Mouse (Mus musculus): ENCODE data around the gene Arhgef2. TPM values are rescaled to one million over a fixed set of nuclear protein-coding genes. Genes with fewer than 3 reads are reported as not detected.
A peak's percentile ranks its signal among the peaks of the same experiment; 100 is the strongest.

The Arhgef2 gene
- polyA plus RNA-seq, 1 experiment from 2014 or later: 91.6 TPM

- no peak overlapping the region for H3K4me3 ChIP-seq
- no peak overlapping the region for H3K4me2 ChIP-seq
- no peak for ATAC-seq (ENCODE audit: insufficient number of reproducible peaks, insufficient read depth, low FRiP score, low TSS enrichment, low read depth)
- peak overlapping the region; percentile 24; the same call in 1 of the 2 replicates for H3K27ac ChIP-seq
- H3K9me3 ChIP-seq: no peaks in the 10 kb centered on the region
- 73% methylated on average over 6 of the region's 6 CpGs for WGBS
- H3K4me1 ChIP-seq: peaks cover 18% of the 10 kb centered on the region; the same call in 1 of the 2 replicates
- H3K9ac ChIP-seq: no peak overlapping the region
- H3K27me3 ChIP-seq: no peaks in the 10 kb centered on the region
- H3K36me3 ChIP-seq: peaks cover 6% of the 10 kb centered on the region
Observed at GRCm38 (mm10) chr3:88653516-88654370, 48.0 kb downstream of the Arhgef2 start.

GRCm38 (mm10) chr3:88654621-88655020 lies 48.9 kb downstream of the Arhgef2 start:
- H3K9ac ChIP-seq: no peak overlapping the region
- H3K27me3 ChIP-seq: no peaks in the 10 kb centered on the region
- H3K27ac ChIP-seq: peak overlapping the region; percentile 4; the same call in 1 of the 2 replicates
- WGBS: 75% methylated on average over 4 of the region's 4 CpGs
- no peak overlapping the region for H3K4me2 ChIP-seq
- no peaks in the 10 kb centered on the region for H3K36me3 ChIP-seq
- H3K4me3 ChIP-seq: no peak overlapping the region
- ATAC-seq (ENCODE audit: insufficient number of reproducible peaks, insufficient read depth, low FRiP score, low TSS enrichment, low read depth): no peak
- H3K9me3 ChIP-seq: no peaks in the 10 kb centered on the region
- peaks cover 18% of the 10 kb centered on the region; the same call in 1 of the 2 replicates for H3K4me1 ChIP-seq

GRCm38 (mm10) chr3:88655619-88656018 lies 49.9 kb downstream of the Arhgef2 start:
- Histone ChIP-seq H3K9me3 (no peaks in the 10 kb centered on the region), H3K27me3 (no peaks in the 10 kb centered on the region), H3K36me3 (no peaks in the 10 kb centered on the region), H3K9ac (no peak overlapping the region; the same call in 1 of the 2 replicates), H3K4me1 (peaks cover 18% of the 10 kb centered on the region; the same call in 1 of the 2 replicates), H3K4me3 (no peak overlapping the region), H3K4me2 (no peak overlapping the region), H3K27ac (no peak overlapping the region)
- no peak for ATAC-seq (ENCODE audit: insufficient number of reproducible peaks, insufficient read depth, low FRiP score, low TSS enrichment, low read depth)
- WGBS: 69% methylated on average over 8 of the region's 8 CpGs

- H3K9ac ChIP-seq: no peak overlapping the region
- no peaks in the 10 kb centered on the region for H3K27me3 ChIP-seq
- H3K4me3 ChIP-seq: no peak overlapping the region
- H3K9me3 ChIP-seq: no peaks in the 10 kb centered on the region
- H3K4me2 ChIP-seq: no peak overlapping the region
- no peak overlapping the region for H3K27ac ChIP-seq
- ATAC-seq (ENCODE audit: insufficient number of reproducible peaks, insufficient read depth, low FRiP score, low TSS enrichment, low read depth): no peak
- 58% methylated on average over 5 of the region's 5 CpGs for WGBS
- H3K36me3 ChIP-seq: no peaks in the 10 kb centered on the region
- H3K4me1 ChIP-seq: peaks cover 14% of the 10 kb centered on the region; the same call in 1 of the 2 replicates
Observed at GRCm38 (mm10) chr3:88658441-88659127, 52.8 kb downstream of the Arhgef2 start.

GRCm38 (mm10) chr3:88659798-88660197 lies 54.0 kb downstream of the Arhgef2 start:
- 41% methylated on average over 6 of the region's 6 CpGs for WGBS

GRCm38 (mm10) chr3:88664095-88664494 lies 58.3 kb downstream of the Arhgef2 start:
- Histone ChIP-seq H3K36me3 (no peaks in the 10 kb centered on the region), H3K27me3 (no peaks in the 10 kb centered on the region), H3K4me3 (no peak overlapping the region), H3K9ac (no peak overlapping the region), H3K4me2 (no peak overlapping the region), H3K4me1 (no peaks in the 10 kb centered on the region), H3K9me3 (no peaks in the 10 kb centered on the region), H3K27ac (no peak overlapping the region)
- no peak for ATAC-seq (ENCODE audit: insufficient number of reproducible peaks, insufficient read depth, low FRiP score, low TSS enrichment, low read depth)
- 67% methylated on average over 4 of the region's 4 CpGs for WGBS

More at GRCm38 (mm10) chr3:88659798-88660197, 54.0 kb downstream of the Arhgef2 start:
- no peak overlapping the region for H3K4me2 ChIP-seq
- H3K4me3 ChIP-seq: no peak overlapping the region
- ATAC-seq (ENCODE audit: insufficient number of reproducible peaks, insufficient read depth, low FRiP score, low TSS enrichment, low read depth): no peak
- H3K27ac ChIP-seq: no peak overlapping the region
- H3K9ac ChIP-seq: no peak overlapping the region
- H3K36me3 ChIP-seq: no peaks in the 10 kb centered on the region
- no peaks in the 10 kb centered on the region for H3K27me3 ChIP-seq
- peaks cover 10% of the 10 kb centered on the region; the same call in 1 of the 2 replicates for H3K4me1 ChIP-seq
- no peaks in the 10 kb centered on the region for H3K9me3 ChIP-seq

GRCm38 (mm10) chr3:88677399-88677798 lies 71.6 kb downstream of the Arhgef2 start:
- Histone ChIP-seq H3K36me3 (no peaks in the 10 kb centered on the region), H3K27ac (no peak overlapping the region), H3K4me1 (peaks cover 3% of the 10 kb centered on the region), H3K9me3 (peaks cover 4% of the 10 kb centered on the region; the same call in 1 of the 2 replicates), H3K9ac (peak overlapping the region; percentile 61), H3K4me2 (peak overlapping the region; percentile 65), H3K4me3 (peak overlapping the region; percentile 38), H3K27me3 (no peaks in the 10 kb centered on the region)
- ATAC-seq (ENCODE audit: insufficient number of reproducible peaks, insufficient read depth, low FRiP score, low TSS enrichment, low read depth): 0 out of 2 replicates have a peak, but pooled peaks have one; percentile 32
- 10% methylated on average over 11 of the region's 11 CpGs for WGBS

GRCm38 (mm10) chr3:88683814-88684213 lies 78.0 kb downstream of the Arhgef2 start:
- H3K4me1 ChIP-seq: peaks cover 15% of the 10 kb centered on the region
- ATAC-seq (ENCODE audit: insufficient number of reproducible peaks, insufficient read depth, low FRiP score, low TSS enrichment, low read depth): no peak
- peaks cover 12% of the 10 kb centered on the region for H3K36me3 ChIP-seq
- no peaks in the 10 kb centered on the region for H3K9me3 ChIP-seq
- H3K4me2 ChIP-seq: no peak overlapping the region
- H3K27ac ChIP-seq: no peak overlapping the region
- whole genome bisulfite sequencing: 91% methylated on average over 2 of the region's 2 CpGs
- H3K9ac ChIP-seq: no peak overlapping the region
- H3K27me3 ChIP-seq: no peaks in the 10 kb centered on the region
- H3K4me3 ChIP-seq: no peak overlapping the region

- Histone ChIP-seq H3K9me3 (no peaks in the 10 kb centered on the region), H3K36me3 (peaks cover 17% of the 10 kb centered on the region), H3K27ac (peak overlapping the region; percentile 99), H3K27me3 (no peaks in the 10 kb centered on the region), H3K4me2 (peak overlapping the region; percentile 77), H3K4me1 (peaks cover 15% of the 10 kb centered on the region), H3K9ac (peak overlapping the region; percentile 97; the same call in 1 of the 2 replicates), H3K4me3 (peak overlapping the region; percentile 94)
- no peak for ATAC-seq (ENCODE audit: insufficient number of reproducible peaks, insufficient read depth, low FRiP score, low TSS enrichment, low read depth)
- 59% methylated on average over 8 of the region's 8 CpGs for WGBS
Observed at GRCm38 (mm10) chr3:88684236-88684979, 78.6 kb downstream of the Arhgef2 start.

GRCm38 (mm10) chr3:88684980-88685941 lies 79.5 kb downstream of the Arhgef2 start, which contains the start of gene Khdc4:
TSS of gene Khdc4 (plus strand) at chr3:88685803.
- Histone ChIP-seq H3K36me3 (peaks cover 26% of the 10 kb centered on the region), H3K9me3 (no peaks in the 10 kb centered on the region), H3K4me3 (peak within 1 kb of the TSS; percentile 94), H3K9ac (peak within 1 kb of the TSS; percentile 97), H3K27ac (peak within 1 kb of the TSS; percentile 99), H3K27me3 (no peaks in the 10 kb centered on the region), H3K4me2 (peak within 1 kb of the TSS; percentile 77), H3K4me1 (peaks cover 15% of the 10 kb centered on the region)
- peak; percentile 98 for ATAC-seq (ENCODE audit: insufficient number of reproducible peaks, insufficient read depth, low FRiP score, low TSS enrichment, low read depth)
- under 1% methylated on average over 47 of the region's 47 CpGs for WGBS
